Mouse (Mus musculus) midbrain, embryonic 11.5 days (tissue): Measurements from ENCODE around the gene Lasp1. TPM values are rescaled to one million over a fixed set of nuclear protein-coding genes. Genes with fewer than 3 reads are reported as not detected.
"Not testable (repeated sequence)": the region's sequence is repeated elsewhere in the genome, so short reads cannot be mapped to it uniquely, and the experiment has no call there.

Experiments
- ATAC-seq: fragments of 200-750 bp; cut with Nextera tagmentation; 2 replicates; pipeline ENCODE4 v1.8.0; 2017; ENCODE audit warnings: moderate TSS enrichment, moderate library complexity; ENCODE audit not compliant: low FRiP score
- DNase-seq: peaks from one replicate; pipeline ENCODE4 v3.0.0; 2015; ENCODE audit warnings: low spot score; ENCODE audit errors: missing footprints
- H3K27ac ChIP-seq: fragments of 300-500 bp; sonication (generic); 2 replicates; pipeline ENCODE4 v1.5.1; 2014; ENCODE audit warnings: low read depth, low read length
- H3K27me3 ChIP-seq: fragments of 300-500 bp; sonication (generic); 2 replicates; pipeline ENCODE4 v1.6.1; 2014; ENCODE audit warnings: mild to moderate bottlenecking, low read length, moderate library complexity, mixed read lengths; ENCODE audit not compliant: control insufficient read depth, insufficient read depth
- H3K36me3 ChIP-seq: fragments of 300-500 bp; sonication (generic); 2 replicates; pipeline ENCODE4 v1.6.1; 2014; ENCODE audit warnings: mild to moderate bottlenecking, low read length, moderate library complexity, mixed read lengths; ENCODE audit not compliant: control insufficient read depth, insufficient read depth
- H3K4me1 ChIP-seq: fragments of 300-500 bp; sonication (generic); 2 replicates; pipeline ENCODE4 v1.6.1; 2014; ENCODE audit warnings: low read length; ENCODE audit not compliant: control insufficient read depth, insufficient read depth
- H3K4me2 ChIP-seq: fragments of 300-500 bp; sonication (generic); 2 replicates; pipeline ENCODE4 v1.6.1; 2014; ENCODE audit warnings: mild to moderate bottlenecking, moderate library complexity
- H3K4me3 ChIP-seq: fragments of 300-500 bp; sonication (generic); 2 replicates; pipeline ENCODE4 v1.5.1; 2014; ENCODE audit warnings: low read depth, low read length
- H3K9ac ChIP-seq: fragments of 300-500 bp; sonication (generic); 2 replicates; pipeline ENCODE4 v1.6.1; 2014; ENCODE audit warnings: low read length
- H3K9me3 ChIP-seq: fragments of 300-500 bp; sonication (generic); 2 replicates; pipeline ENCODE4 v1.6.1; 2016; ENCODE audit warnings: low read length; ENCODE audit not compliant: control insufficient read depth
- WGBS: fragments of 180-500 bp; shearing (Covaris S2); extraction: QIAGEN DNeasy Blood & Tissue Kit; methylation state at CpG from one replicate; pipeline ENCODE4 v1.1.7; 2014; 5-methylcytosine and 5-hydroxymethylcytosine counted together
- polyA plus RNA-seq: library from polyadenylated mRNA; unstranded; fragments of >200 nt; fragmentation: Nextera tagmentation; extraction: Ambion mirVana; gene quantifications from 2 replicates; pipeline ENCODE4 v1.2.1, GENCODE M21; 2014

The Lasp1 gene
- polyA plus RNA-seq, 1 experiment from 2014 or later = 59.2 TPM

GRCm38 (mm10) chr11:97851601-97852000 lies 52.8 kb downstream of the Lasp1 start:
- no peaks in the 10 kb centered on the region for H3K27me3 ChIP-seq
- no peaks in the 10 kb centered on the region for H3K4me1 ChIP-seq
- H3K4me2 ChIP-seq = no peak overlapping the region
- ATAC-seq (no peak), DNase-seq (no peak)
- H3K27ac ChIP-seq = no peak overlapping the region
- no peaks in the 10 kb centered on the region for H3K9me3 ChIP-seq
- 90% methylated on average over 2 of the region's 2 CpGs for WGBS
- no peak overlapping the region for H3K4me3 ChIP-seq
- no peak overlapping the region for H3K9ac ChIP-seq
- H3K36me3 ChIP-seq = no peaks in the 10 kb centered on the region

- H3K4me1 ChIP-seq = no peaks in the 10 kb centered on the region
- no peak overlapping the region for H3K9ac ChIP-seq
- H3K9me3 ChIP-seq = no peaks in the 10 kb centered on the region
- WGBS = 87% methylated on average over 2 of the region's 2 CpGs
- H3K4me3 ChIP-seq = no peak overlapping the region
- DNase-seq = no peak
- H3K27ac ChIP-seq = no peak overlapping the region
- H3K27me3 ChIP-seq = no peaks in the 10 kb centered on the region
- no peak overlapping the region for H3K4me2 ChIP-seq
- no peaks in the 10 kb centered on the region for H3K36me3 ChIP-seq
- no peak for ATAC-seq
Observed at GRCm38 (mm10) chr11:97855473-97855872, 56.7 kb downstream of the Lasp1 start.

GRCm38 (mm10) chr11:97862148-97862547 lies 63.3 kb downstream of the Lasp1 start:
- Histone ChIP-seq H3K36me3 (no peaks in the 10 kb centered on the region), H3K4me3 (no peak overlapping the region), H3K27me3 (no peaks in the 10 kb centered on the region), H3K4me1 (no peaks in the 10 kb centered on the region), H3K27ac (no peak overlapping the region), H3K4me2 (no peak overlapping the region), H3K9me3 (no peaks in the 10 kb centered on the region), H3K9ac (no peak overlapping the region)
- DNase-seq (no peak), ATAC-seq (no peak)
- WGBS = 88% methylated on average over 2 of the region's 2 CpGs

- no peak overlapping the region for H3K4me2 ChIP-seq
- H3K36me3 ChIP-seq = no peaks in the 10 kb centered on the region
- no peak overlapping the region for H3K4me3 ChIP-seq
- H3K9me3 ChIP-seq = no peaks in the 10 kb centered on the region
- DNase-seq (no peak), ATAC-seq (no peak)
- no peaks in the 10 kb centered on the region for H3K27me3 ChIP-seq
- no peak overlapping the region for H3K9ac ChIP-seq
- no peaks in the 10 kb centered on the region for H3K4me1 ChIP-seq
- 89% methylated on average over 5 of the region's 5 CpGs for WGBS
- no peak overlapping the region for H3K27ac ChIP-seq
Observed at GRCm38 (mm10) chr11:97865421-97865820, 66.6 kb downstream of the Lasp1 start.

- no peaks in the 10 kb centered on the region for H3K27me3 ChIP-seq
- no peaks in the 10 kb centered on the region for H3K36me3 ChIP-seq
- H3K4me1 ChIP-seq = no peaks in the 10 kb centered on the region
- no peak overlapping the region for H3K9ac ChIP-seq
- no peak overlapping the region for H3K27ac ChIP-seq
- no peak for DNase-seq
- H3K4me2 ChIP-seq = no peak overlapping the region
- no peak for ATAC-seq
- WGBS = 94% methylated on average over 3 of the region's 3 CpGs
- no peaks in the 10 kb centered on the region for H3K9me3 ChIP-seq
- H3K4me3 ChIP-seq = no peak overlapping the region
Observed at GRCm38 (mm10) chr11:97866091-97866888, 67.5 kb downstream of the Lasp1 start.

- H3K4me1 ChIP-seq = no peaks in the 10 kb centered on the region
- ATAC-seq = no peak
- no peak overlapping the region for H3K4me2 ChIP-seq
Observed at GRCm38 (mm10) chr11:97867591-97867990, 68.8 kb downstream of the Lasp1 start.

GRCm38 (mm10) chr11:97872378-97872777 lies 73.6 kb downstream of the Lasp1 start:
- not testable (repeated sequence) for ATAC-seq, H3K4me2 ChIP-seq, H3K27me3 ChIP-seq, H3K9ac ChIP-seq, H3K9me3 ChIP-seq, H3K4me1 ChIP-seq, H3K4me3 ChIP-seq, DNase-seq, H3K36me3 ChIP-seq, H3K27ac ChIP-seq
- WGBS = 88% methylated on average over 5 of the region's 5 CpGs

More at GRCm38 (mm10) chr11:97867591-97867990, 68.8 kb downstream of the Lasp1 start:
- H3K9me3 ChIP-seq = no peaks in the 10 kb centered on the region
- H3K27me3 ChIP-seq = no peaks in the 10 kb centered on the region
- no peak overlapping the region for H3K9ac ChIP-seq
- no peaks in the 10 kb centered on the region for H3K36me3 ChIP-seq
- 90% methylated on average over 3 of the region's 3 CpGs for WGBS
- H3K4me3 ChIP-seq = no peak overlapping the region
- no peak overlapping the region for H3K27ac ChIP-seq
- DNase-seq = no peak

- no peaks in the 10 kb centered on the region for H3K4me1 ChIP-seq
- H3K27me3 ChIP-seq = no peaks in the 10 kb centered on the region
- no peak overlapping the region for H3K9ac ChIP-seq
- no peak overlapping the region for H3K27ac ChIP-seq
- WGBS = 79% methylated on average over 1 of the region's 1 CpGs
- no peak for DNase-seq
- ATAC-seq = no peak
- H3K36me3 ChIP-seq = no peaks in the 10 kb centered on the region
- H3K4me3 ChIP-seq = no peak overlapping the region
- no peaks in the 10 kb centered on the region for H3K9me3 ChIP-seq
- H3K4me2 ChIP-seq = no peak overlapping the region
Observed at GRCm38 (mm10) chr11:97874396-97874795, 75.6 kb downstream of the Lasp1 start.

- Histone ChIP-seq H3K4me3 (no peak overlapping the region), H3K9me3 (no peaks in the 10 kb centered on the region), H3K36me3 (no peaks in the 10 kb centered on the region), H3K27ac (no peak overlapping the region), H3K27me3 (no peaks in the 10 kb centered on the region), H3K9ac (no peak overlapping the region), H3K4me1 (no peaks in the 10 kb centered on the region), H3K4me2 (no peak overlapping the region)
- ATAC-seq (no peak), DNase-seq (no peak)
- 85% methylated on average over 2 of the region's 2 CpGs for WGBS
Observed at GRCm38 (mm10) chr11:97877341-97877740, 78.5 kb downstream of the Lasp1 start.
